ENCODE assay signal across 12 mouse cellular contexts in the genomic region with DNA sequence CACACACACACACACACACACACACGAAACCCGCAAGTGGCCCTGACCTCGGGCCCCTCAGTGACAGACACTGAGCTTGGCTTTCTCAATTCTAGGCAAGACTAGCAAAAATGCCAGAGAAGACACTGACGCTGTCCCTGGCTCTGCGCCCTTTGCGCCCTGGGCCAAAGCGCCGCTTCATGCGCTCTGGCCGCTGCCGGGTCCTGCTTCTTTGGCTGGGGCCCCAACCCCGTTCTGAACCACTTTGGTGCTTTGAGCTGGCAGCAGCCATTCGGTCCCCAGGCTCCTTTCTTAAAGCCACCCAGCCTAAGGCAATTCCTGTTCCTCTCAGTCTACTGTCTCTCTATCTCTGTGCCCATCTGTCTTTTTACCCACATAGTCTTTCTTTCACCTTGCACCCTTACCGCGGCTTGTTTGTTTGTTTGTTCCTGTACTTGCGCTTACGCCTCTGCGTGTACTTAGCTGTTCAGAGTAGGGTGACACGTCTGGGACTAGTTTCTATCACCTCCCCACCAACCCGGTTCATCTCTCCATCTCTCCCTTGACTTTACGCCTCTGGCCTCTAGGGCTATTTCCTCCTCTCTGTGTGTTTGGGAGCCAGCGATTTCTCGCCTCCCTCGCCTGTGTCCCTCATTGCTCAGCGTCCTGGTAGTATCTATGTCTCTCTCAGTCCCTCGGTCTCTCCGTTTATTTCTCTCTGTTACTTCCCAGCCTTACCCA. TPM values are rescaled to one million over a fixed set of nuclear protein-coding genes. Genes with fewer than 3 reads are reported as not detected.
A peak's percentile ranks its signal among the peaks of the same experiment; 100 is the strongest.
DNase-seq lines count a peak whose midpoint lies in the region; ATAC-seq lines count a peak whose summit lies in the region.
"Had no signal": no experiment of that assay in that cellular context is flagged by ENCODE, and none has a peak within 500 bp of the region (broad histone marks: within the 10 kb centered on the region; RNA-seq: fewer than 3 reads in every experiment).

No protein-coding gene starts in this region.

- H3K4me1 ChIP-seq in heart, embryonic 12.5 days (replicated peaks), result peaks cover 34% of the 10 kb centered on the region
- peaks cover 60% of the 10 kb centered on the region for H3K4me1 ChIP-seq in hindbrain, embryonic 10.5 days (replicated peaks)
- peaks cover 55% of the 10 kb centered on the region for H3K4me1 ChIP-seq in midbrain, embryonic 13.5 days (replicated peaks)

- no peak for DNase-seq in heart, adult 11 months
- DNase-seq in ZHBTc4 (ENCODE audit: low read depth, low spot score) (peak; percentile 57), adipocyte (ENCODE audit: low spot score) (no peak)
- peak; percentile 37 for DNase-seq in hindbrain, embryonic 10.5 days (ENCODE audit: low spot score)
- DNase-seq in layer of hippocampus, postnatal 10 days (ENCODE audit: low spot score in 2 of 2), result no peak
- DNase-seq in right cerebral cortex, adult 18-20 months, result no peak
- DNase-seq: kidney, adult 2 months had no signal

- H3K36me3 ChIP-seq in heart, embryonic 12.5 days, result no peaks in the 10 kb centered on the region
- no peaks in the 10 kb centered on the region for H3K36me3 ChIP-seq in hindbrain, embryonic 10.5 days
- H3K36me3 ChIP-seq in midbrain, embryonic 13.5 days, result peaks cover 5% of the 10 kb centered on the region; the same call in 1 of the 2 replicates
- H3K36me3 ChIP-seq: limb, embryonic 13.5 days had no signal

- no peak overlapping the region for H3K27ac ChIP-seq in heart, embryonic 12.5 days (ENCODE audit: poor library complexity, severe bottlenecking)
- peak overlapping the region; percentile 86 for H3K27ac ChIP-seq in hindbrain, embryonic 10.5 days
- H3K27ac ChIP-seq in midbrain, embryonic 13.5 days, result peak overlapping the region; percentile 96
- H3K27ac ChIP-seq: limb, embryonic 13.5 days; macrophage had no signal

- H3K4me2 ChIP-seq in heart, embryonic 12.5 days, result no peak overlapping the region
- peak overlapping the region; percentile 72 for H3K4me2 ChIP-seq in midbrain, embryonic 13.5 days (replicated peaks)

- no peak for ATAC-seq in heart, embryonic 12.5 days (ENCODE audit: insufficient number of reproducible peaks, low FRiP score)
- ATAC-seq in midbrain, embryonic 13.5 days, result no peak

- H3K4me3 ChIP-seq in heart, embryonic 12.5 days, result peak overlapping the region; percentile 39
- peak overlapping the region; percentile 57 for H3K4me3 ChIP-seq in hindbrain, embryonic 10.5 days
- peak overlapping the region; percentile 62 for H3K4me3 ChIP-seq in midbrain, embryonic 13.5 days (replicated peaks)

- H3K9me3 ChIP-seq in heart, embryonic 12.5 days (replicated peaks), result no peaks in the 10 kb centered on the region
- H3K9me3 ChIP-seq in hindbrain, embryonic 10.5 days, result no peaks in the 10 kb centered on the region
- H3K9me3 ChIP-seq in midbrain, embryonic 13.5 days, result no peaks in the 10 kb centered on the region
- H3K9me3 ChIP-seq: limb, embryonic 13.5 days had no signal

- 2% methylated on average over 27 of the region's 27 CpGs for WGBS in heart, embryonic 12.5 days
- WGBS in hindbrain, embryonic 10.5 days, result 2% methylated on average over 27 of the region's 27 CpGs
- WGBS in midbrain, embryonic 13.5 days, result 9% methylated on average over 27 of the region's 27 CpGs

- H3K27me3 ChIP-seq in heart, embryonic 12.5 days (replicated peaks), result peaks cover 90% of the 10 kb centered on the region
- peaks cover 95% of the 10 kb centered on the region for H3K27me3 ChIP-seq in hindbrain, embryonic 10.5 days (ENCODE audit: insufficient read depth, poor library complexity, severe bottlenecking)
- H3K27me3 ChIP-seq in midbrain, embryonic 13.5 days, result peaks cover 76% of the 10 kb centered on the region

- no peak overlapping the region for H3K9ac ChIP-seq in heart, embryonic 12.5 days
- peak overlapping the region; percentile 83 for H3K9ac ChIP-seq in midbrain, embryonic 13.5 days (replicated peaks)

RNA-seq across cellular contexts. Expression of a gene that starts 7.7 kb away (rescaled TPM):
- polyA plus RNA-seq in heart, embryonic 12.5 days (2016; fragmentation: Nextera tagmentation; extraction: Ambion mirVana), result 0.11 TPM in 1 of 2 replicates, not detected in the other
- polyA plus RNA-seq in hindbrain, embryonic 10.5 days (2016; fragmentation: Nextera tagmentation; extraction: Ambion mirVana), result 12.1 and 34.0 TPM in 2 replicates
- 44.6 and 55.0 TPM in 2 replicates for polyA plus RNA-seq in midbrain, embryonic 13.5 days (2015; fragmentation: Nextera tagmentation; extraction: Ambion mirVana)
- under 1 TPM; 0.50 to 0.67 TPM for total RNA-seq in layer of hippocampus, postnatal 10 days (2021)
- polyA plus RNA-seq: gonadal fat pad, adult 2 months; kidney, adult 2 months; limb, embryonic 13.5 days; macrophage had no signal

RNA-seq across cellular contexts. Expression of a gene that starts 33.5 kb away (rescaled TPM):
- 9.1 and 10.6 TPM in 2 replicates for polyA plus RNA-seq in heart, embryonic 12.5 days (2016; fragmentation: Nextera tagmentation; extraction: Ambion mirVana)
- polyA plus RNA-seq in hindbrain, embryonic 10.5 days (2016; fragmentation: Nextera tagmentation; extraction: Ambion mirVana), result 6.2 and 7.9 TPM in 2 replicates
- 6.8 and 9.5 TPM in 2 replicates for polyA plus RNA-seq in midbrain, embryonic 13.5 days (2015; fragmentation: Nextera tagmentation; extraction: Ambion mirVana)
- total RNA-seq in layer of hippocampus, postnatal 10 days (2021), result 1 to 10 TPM; 6.1 to 7.1 TPM
- polyA plus RNA-seq: macrophage had no signal

RNA-seq across cellular contexts. Expression of a gene that starts 37.2 kb away (rescaled TPM):
- not detected in 2 replicates for polyA plus RNA-seq in heart, embryonic 12.5 days (2016; fragmentation: Nextera tagmentation; extraction: Ambion mirVana)
- polyA plus RNA-seq in hindbrain, embryonic 10.5 days (2016; fragmentation: Nextera tagmentation; extraction: Ambion mirVana), result not detected in 2 replicates
- polyA plus RNA-seq in midbrain, embryonic 13.5 days (2015; fragmentation: Nextera tagmentation; extraction: Ambion mirVana), result 0.32 TPM in 1 of 2 replicates, not detected in the other
- not detected for total RNA-seq in layer of hippocampus, postnatal 10 days (2021)
- polyA plus RNA-seq: gonadal fat pad, adult 2 months; kidney, adult 2 months; limb, embryonic 13.5 days; macrophage had no signal

Comparison
In these comparisons a context has a peak if more than half of its experiments do, and no peak if none do; other contexts are left out.
1. DNase-seq: peak in ZHBTc4 (single experiment) and hindbrain, embryonic 10.5 days (single experiment); none in heart, adult 11 months (single experiment), layer of hippocampus, postnatal 10 days (0 of 2), right cerebral cortex, adult 18-20 months (single experiment) and adipocyte (single experiment).
2. RNA of a gene that starts 7.7 kb away (polyA plus RNA-seq): 44.6 to 55.0 TPM in midbrain, embryonic 13.5 days and 12.1 to 34.0 TPM in hindbrain, embryonic 10.5 days; 0.11 TPM in heart, embryonic 12.5 days; every median in the first group is over 10 times any median in the second.
3. Peak in every context shown above with its lines, with median percentiles within 50 percentile points of each other: H3K4me3 ChIP-seq.